Mouse (Mus musculus): Measurements from ENCODE around the gene Rhebl1.

DNA sequence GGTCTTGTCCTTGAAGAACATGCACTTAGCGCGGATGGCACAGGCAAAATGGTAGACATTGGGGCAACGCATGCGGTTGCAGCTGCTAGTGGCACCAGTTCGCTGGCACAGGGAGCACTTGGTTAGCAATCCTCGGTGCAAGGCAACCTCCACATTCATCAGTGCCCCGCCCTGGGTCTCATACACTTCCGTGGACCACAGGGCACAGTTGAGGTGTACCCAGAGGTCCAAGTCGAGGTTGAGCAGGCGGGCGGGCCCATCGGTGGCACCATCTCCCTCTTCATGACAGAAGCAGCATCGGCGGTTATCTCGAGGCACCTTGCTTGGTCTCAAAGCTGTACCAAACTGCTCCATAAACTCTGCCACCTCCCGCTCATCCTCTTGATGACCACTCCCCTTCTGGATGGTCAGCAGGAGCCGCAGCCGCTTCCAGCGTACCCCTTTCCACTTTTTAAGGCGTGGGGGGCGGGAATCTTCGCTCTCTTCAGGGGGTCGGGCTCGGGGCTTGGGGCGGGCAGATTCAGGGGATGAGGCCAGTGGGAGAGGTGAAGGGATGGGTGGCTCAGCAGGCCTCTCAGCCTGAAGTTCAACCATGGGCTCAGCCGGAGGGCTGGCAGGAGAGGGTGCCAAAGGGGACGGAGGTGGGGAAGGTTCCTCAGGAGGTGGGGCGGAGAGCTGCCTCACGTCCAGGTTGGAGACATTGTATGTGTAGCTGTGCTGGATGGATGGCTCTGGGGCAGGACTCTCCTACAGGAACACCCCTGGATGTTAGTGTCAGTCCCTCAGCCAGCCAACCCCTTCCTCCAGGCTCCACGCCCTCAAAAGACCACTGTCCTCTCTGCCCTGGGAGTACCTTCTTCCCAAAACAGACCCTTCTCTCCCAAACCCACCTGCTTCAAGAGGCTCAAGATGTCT, 54.4 kb downstream of the Rhebl1 start:
- TF ChIP-seq POLR2A (IDR thresholded peaks at IDR 0.05; ENCODE audit: control insufficient read depth, low read depth, low read length) (no peak), CTCF (IDR thresholded peaks at IDR 0.05; ENCODE audit: control insufficient read depth, insufficient read depth, insufficient replicate concordance, low read depth, low read length) (no peak)
